Mouse (Mus musculus): ENCODE data around the gene Nfia.

DNA sequence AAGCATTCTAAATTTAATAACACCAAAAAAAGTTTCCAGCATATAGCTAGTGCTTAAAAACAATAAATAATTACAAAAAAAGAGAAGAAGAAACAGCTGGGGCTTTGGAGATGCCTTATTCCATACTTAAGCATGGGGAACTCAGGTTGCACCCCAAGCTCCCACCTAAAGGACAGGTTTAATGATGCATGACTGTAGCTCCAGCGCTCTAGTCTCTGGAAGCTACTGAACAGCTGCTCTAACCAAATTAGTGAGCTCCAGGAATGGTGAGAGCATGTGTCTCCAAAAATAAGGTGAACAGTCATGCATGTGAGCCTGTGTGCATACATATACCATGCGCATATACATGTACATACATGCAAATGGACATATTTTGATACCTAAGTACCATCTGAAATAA, 200.5 kb downstream of the Nfia start:
- TF ChIP-seq NANOG (IDR thresholded peaks at IDR 0.05; ENCODE audit: borderline replicate concordance, low read length) = no peak
- TF ChIP-seq CTCF (conservative IDR thresholded peaks at IDR 0.05; ENCODE audit: low read length) = no peak
- TF ChIP-seq POU5F1 (IDR thresholded peaks at IDR 0.05; ENCODE audit: borderline replicate concordance, low read length) = no peak
